13 mouse cellular contexts compared by ENCODE assay signal in the genomic region with DNA sequence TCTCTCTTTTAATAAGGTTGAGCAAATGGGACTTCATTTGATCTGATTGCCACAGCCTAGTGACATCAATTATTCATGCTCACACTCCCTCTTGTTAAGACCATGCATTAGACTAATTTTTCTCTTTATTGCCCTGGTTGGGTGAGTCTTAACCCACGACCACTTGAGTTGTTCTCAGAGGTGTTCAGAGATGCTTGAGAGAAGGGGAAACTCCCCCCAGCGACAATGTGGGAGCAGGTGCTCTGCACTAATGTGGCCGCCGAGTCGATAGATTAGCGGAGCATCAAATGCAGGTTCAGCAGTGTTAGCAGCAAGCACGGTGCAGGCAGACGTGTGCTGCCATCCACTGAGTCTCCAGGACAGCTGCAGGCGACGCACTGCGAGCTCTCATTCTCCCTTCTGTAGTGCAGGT. TPM values are rescaled to one million over a fixed set of nuclear protein-coding genes. Genes with fewer than 3 reads are reported as not detected.
DNase-seq lines count a peak whose midpoint lies in the region; ATAC-seq lines count a peak whose summit lies in the region.
"Had no signal": no experiment of that assay in that cellular context is flagged by ENCODE, and none has a peak within 500 bp of the region (broad histone marks: within the 10 kb centered on the region; RNA-seq: fewer than 3 reads in every experiment).

No protein-coding gene starts in this region.

- H3K9me3 ChIP-seq in limb, embryonic 13.5 days: no peaks in the 10 kb centered on the region
- no peaks in the 10 kb centered on the region for H3K9me3 ChIP-seq in limb, embryonic 10.5 days (replicated peaks)
- no peaks in the 10 kb centered on the region for H3K9me3 ChIP-seq in forebrain, embryonic 13.5 days (replicated peaks)
- no peaks in the 10 kb centered on the region for H3K9me3 ChIP-seq in midbrain, embryonic 11.5 days (ENCODE audit: control insufficient read depth, low read length)

- peaks cover 46% of the 10 kb centered on the region for H3K36me3 ChIP-seq in limb, embryonic 13.5 days
- H3K36me3 ChIP-seq in limb, embryonic 10.5 days: peaks cover 75% of the 10 kb centered on the region
- H3K36me3 ChIP-seq in forebrain, embryonic 13.5 days (ENCODE audit: poor library complexity, severe bottlenecking): peaks cover 20% of the 10 kb centered on the region
- H3K36me3 ChIP-seq in midbrain, embryonic 11.5 days (ENCODE audit: control insufficient read depth, insufficient read depth, low read length): peaks cover 2% of the 10 kb centered on the region; the same call in 1 of the 2 replicates

- H3K27me3 ChIP-seq in limb, embryonic 13.5 days: no peaks in the 10 kb centered on the region
- no peaks in the 10 kb centered on the region for H3K27me3 ChIP-seq in limb, embryonic 10.5 days (ENCODE audit: low read depth, poor library complexity, severe bottlenecking)
- H3K27me3 ChIP-seq in forebrain, embryonic 13.5 days: no peaks in the 10 kb centered on the region
- no peaks in the 10 kb centered on the region for H3K27me3 ChIP-seq in midbrain, embryonic 11.5 days (ENCODE audit: control insufficient read depth, insufficient read depth, low read length)

- intact Hi-C loops in left cerebral cortex, postnatal 4 days (cut with DNase I): no loop called here

- H3K27ac ChIP-seq in limb, embryonic 13.5 days: 0 out of 2 replicates have a peak overlapping the region, but pooled peaks have one; percentile 11
- no peak overlapping the region for H3K27ac ChIP-seq in limb, embryonic 10.5 days
- H3K27ac ChIP-seq in forebrain, embryonic 13.5 days: peak overlapping the region; percentile 76
- H3K27ac ChIP-seq in midbrain, embryonic 11.5 days (ENCODE audit: low read depth, low read length): peak overlapping the region; percentile 7
- H3K27ac ChIP-seq: liver, embryonic 14.5 days; macrophage had no signal

- peaks cover 42% of the 10 kb centered on the region for H3K4me1 ChIP-seq in limb, embryonic 13.5 days
- H3K4me1 ChIP-seq in limb, embryonic 10.5 days: peaks cover 28% of the 10 kb centered on the region
- H3K4me1 ChIP-seq in forebrain, embryonic 13.5 days: peaks cover 98% of the 10 kb centered on the region
- H3K4me1 ChIP-seq in midbrain, embryonic 11.5 days (ENCODE audit: control insufficient read depth, insufficient read depth, low read length): peaks cover 36% of the 10 kb centered on the region

- no peak overlapping the region for H3K4me2 ChIP-seq in limb, embryonic 13.5 days (replicated peaks)
- peak overlapping the region; percentile 13; the same call in 1 of the 2 replicates for H3K4me2 ChIP-seq in forebrain, embryonic 13.5 days
- H3K4me2 ChIP-seq in midbrain, embryonic 11.5 days: no peak overlapping the region

- ATAC-seq in limb, embryonic 13.5 days (ENCODE audit: low FRiP score, low read depth): no peak
- ATAC-seq in forebrain, embryonic 13.5 days: peak; percentile 22; the same call in 1 of the 2 replicates
- ATAC-seq in midbrain, embryonic 11.5 days (ENCODE audit: low FRiP score): peak; percentile 75

- no peak overlapping the region for H3K9ac ChIP-seq in limb, embryonic 13.5 days
- peak overlapping the region; percentile 40; the same call in 1 of the 2 replicates for H3K9ac ChIP-seq in forebrain, embryonic 13.5 days
- H3K9ac ChIP-seq in midbrain, embryonic 11.5 days (ENCODE audit: low read length): no peak overlapping the region
- H3K9ac ChIP-seq: liver, embryonic 14.5 days had no signal

- H3K4me3 ChIP-seq in limb, embryonic 13.5 days: no peak overlapping the region
- no peak overlapping the region for H3K4me3 ChIP-seq in limb, embryonic 10.5 days
- H3K4me3 ChIP-seq in forebrain, embryonic 13.5 days: no peak overlapping the region
- no peak overlapping the region for H3K4me3 ChIP-seq in midbrain, embryonic 11.5 days (ENCODE audit: low read depth, low read length)
- H3K4me3 ChIP-seq: erythroblast, embryonic 14.5 days had no signal

- WGBS in limb, embryonic 13.5 days: 77% methylated on average over 11 of the region's 11 CpGs
- 89% methylated on average over 11 of the region's 11 CpGs for WGBS in limb, embryonic 10.5 days
- 14% methylated on average over 11 of the region's 11 CpGs for WGBS in forebrain, embryonic 13.5 days
- 56% methylated on average over 11 of the region's 11 CpGs for WGBS in midbrain, embryonic 11.5 days

- DNase-seq in limb, embryonic 10.5 days (ENCODE audit: low spot score): no peak
- DNase-seq in midbrain, embryonic 11.5 days (ENCODE audit: low spot score, missing footprints): peak; percentile 90
- DNase-seq in retina, postnatal 1 day: peak; percentile 57
- no peak for DNase-seq in right cerebral cortex, adult 2 months (ENCODE audit: low spot score in 2 of 2)
- DNase-seq in left cerebral cortex, postnatal 4 days: no peak
- DNase-seq: gastrocnemius, postnatal 36 days; heart, postnatal 10 days; kidney, postnatal 10 days had no signal

RNA-seq across cellular contexts. Expression of gene Tesc, which starts 52.3 kb away (rescaled TPM):
- polyA plus RNA-seq in limb, embryonic 13.5 days (2015; fragmentation: Nextera tagmentation; extraction: Ambion mirVana): 2.0 and 2.2 TPM in 2 replicates
- polyA plus RNA-seq in limb, embryonic 10.5 days (2016; fragmentation: Nextera tagmentation; extraction: Ambion mirVana): 0.14 and 0.48 TPM in 2 replicates
- polyA plus RNA-seq in forebrain, embryonic 13.5 days (2015; fragmentation: Nextera tagmentation; extraction: Ambion mirVana): 4.5 and 5.2 TPM in 2 replicates
- 0.69 and 1.2 TPM in 2 replicates for polyA plus RNA-seq in midbrain, embryonic 11.5 days (2014; fragmentation: Nextera tagmentation; extraction: Ambion mirVana)
- total RNA-seq in left cerebral cortex, postnatal 4 days (2021): 1 to 10 TPM; 3.7 to 5.4 TPM
- polyA plus RNA-seq: macrophage had no signal

Comparison
In these comparisons a context has a peak if more than half of its experiments do, and no peak if none do; other contexts are left out.
1. DNase-seq: peak in midbrain, embryonic 11.5 days (single experiment) and retina, postnatal 1 day (single experiment); none in limb, embryonic 10.5 days (single experiment), right cerebral cortex, adult 2 months (0 of 2) and left cerebral cortex, postnatal 4 days (single experiment).